Mouse (Mus musculus): ENCODE data around the gene Foxp1.

Foxp1 gene

DNA sequence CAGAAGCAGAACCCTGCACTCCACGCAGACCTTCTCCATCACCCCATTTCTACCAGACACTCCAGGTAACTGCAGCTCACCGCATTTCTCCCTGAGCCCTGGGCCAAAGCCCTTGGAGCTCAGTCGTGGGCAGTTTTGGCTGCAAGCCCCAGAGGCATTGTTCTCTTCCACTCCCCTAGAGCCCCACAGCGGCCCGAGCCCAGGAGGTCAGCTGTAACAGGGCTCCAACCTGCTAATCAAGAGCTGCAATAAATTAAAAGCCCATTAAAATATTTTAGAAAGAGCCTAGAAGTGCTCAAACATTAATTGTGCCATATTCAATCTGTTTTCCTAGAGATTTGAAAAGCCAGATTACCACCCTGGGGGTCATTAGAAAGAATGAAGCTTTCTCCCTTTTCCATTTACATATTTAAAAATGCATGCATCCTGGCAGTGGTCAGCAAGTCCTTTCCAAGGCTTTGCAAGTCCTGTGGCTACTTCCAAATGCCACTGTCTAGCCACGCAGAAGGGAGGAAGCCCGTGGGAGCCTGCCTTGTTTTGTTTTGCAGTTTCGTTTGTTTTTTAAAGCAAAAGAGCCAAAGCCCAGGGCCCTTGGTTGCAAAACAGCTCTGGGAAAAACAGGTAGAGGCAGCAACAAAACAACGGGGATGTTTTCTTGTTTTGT, 83.2 kb downstream of the Foxp1 start:
- peak; percentile 31 for DNase-seq (ENCODE audit: low spot score)

GRCm38 (mm10) chr6:99436371-99436770, 86.2 kb downstream of the Foxp1 start:
- DNase-seq (ENCODE audit: low spot score) = no peak

DNA sequence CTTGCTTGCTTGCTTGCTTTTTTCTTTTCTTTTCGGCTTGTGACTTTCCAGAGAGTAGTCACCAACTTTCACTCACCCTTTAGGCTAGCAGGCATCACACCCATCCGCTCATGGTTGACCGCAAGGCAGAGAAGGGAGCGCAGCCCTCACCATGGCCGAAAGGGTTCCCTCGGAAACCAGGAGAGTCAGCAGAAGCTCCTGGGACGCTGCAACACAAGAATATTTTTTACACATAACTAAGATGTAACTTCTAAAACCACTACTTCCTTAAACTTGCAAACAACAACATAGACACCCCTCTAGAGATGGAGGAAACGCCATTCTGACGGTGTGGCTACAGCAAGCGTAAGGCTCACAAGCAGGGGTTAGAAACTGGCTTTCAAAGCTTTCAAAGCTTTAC, 87.4 kb downstream of the Foxp1 start:
- no peak for DNase-seq (ENCODE audit: low spot score)

- no peak for DNase-seq (ENCODE audit: low spot score)
Measured at GRCm38 (mm10) chr6:99433006-99433405, 89.5 kb downstream of the Foxp1 start.

GRCm38 (mm10) chr6:99431941-99432340, 90.6 kb downstream of the Foxp1 start:
- no peak for DNase-seq (ENCODE audit: low spot score)

DNA sequence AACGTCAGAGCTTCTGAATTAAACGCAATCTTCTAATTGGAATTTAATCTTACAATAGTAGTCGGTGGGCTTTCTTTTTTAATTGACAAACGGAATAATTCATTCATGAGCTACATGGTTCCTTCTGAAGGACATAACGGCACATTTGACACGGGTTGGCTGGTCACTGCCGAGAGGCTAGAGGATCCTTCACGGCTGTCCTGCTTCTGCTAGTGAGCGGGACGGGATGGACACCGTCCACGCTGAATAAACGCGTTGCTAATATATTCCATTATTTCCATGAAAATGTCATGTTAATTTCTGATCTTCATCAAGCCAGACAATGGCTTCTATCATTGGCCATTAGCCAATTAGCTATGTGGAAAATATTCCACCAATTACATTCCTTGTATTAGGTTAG, 92.0 kb downstream of the Foxp1 start:
- no peak for DNase-seq (ENCODE audit: low spot score)

DNA sequence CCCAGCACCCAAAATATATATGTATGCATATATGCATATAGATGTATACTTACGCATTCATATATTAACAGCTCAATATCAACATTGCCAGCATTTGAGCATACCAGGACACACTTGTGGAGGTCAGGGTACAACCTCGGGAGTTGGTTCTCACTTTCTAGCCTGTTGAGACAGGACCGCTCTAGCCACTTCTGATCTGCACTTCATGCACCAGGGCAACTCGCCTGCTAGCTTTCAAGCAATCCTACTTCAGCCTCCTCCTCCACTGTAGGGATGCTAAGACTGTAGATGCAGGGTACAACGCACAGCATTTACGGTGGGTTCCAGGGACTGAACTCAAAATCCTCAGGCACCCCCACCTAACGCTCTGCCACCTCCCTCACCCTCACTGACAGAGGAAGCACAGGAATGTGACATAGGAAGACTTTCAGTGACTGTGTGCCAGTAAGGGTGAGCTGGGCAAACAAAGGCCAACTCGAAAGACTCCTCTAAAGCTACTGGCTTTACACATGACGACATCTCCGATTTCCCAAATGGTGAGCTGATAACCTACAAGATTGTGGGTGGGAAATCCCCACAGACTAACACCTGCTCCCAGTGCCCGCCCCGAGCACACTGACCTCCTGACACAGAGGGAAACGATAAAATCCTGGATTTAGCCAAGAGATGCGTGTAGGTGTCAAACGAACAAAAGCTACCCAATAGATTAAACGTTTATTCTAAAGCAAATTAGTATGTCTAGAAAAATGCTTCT, 93.0 kb downstream of the Foxp1 start:
- DNase-seq (ENCODE audit: low spot score) = no peak

- DNase-seq (ENCODE audit: low spot score) = no peak
Measured at GRCm38 (mm10) chr6:99428961-99429360, 93.6 kb downstream of the Foxp1 start.

- DNase-seq (ENCODE audit: low spot score) = no peak
Measured at GRCm38 (mm10) chr6:99427301-99427700, 95.2 kb downstream of the Foxp1 start.

GRCm38 (mm10) chr6:99425044-99425443, 97.5 kb downstream of the Foxp1 start:
- DNase-seq (ENCODE audit: low spot score) = no peak

DNA sequence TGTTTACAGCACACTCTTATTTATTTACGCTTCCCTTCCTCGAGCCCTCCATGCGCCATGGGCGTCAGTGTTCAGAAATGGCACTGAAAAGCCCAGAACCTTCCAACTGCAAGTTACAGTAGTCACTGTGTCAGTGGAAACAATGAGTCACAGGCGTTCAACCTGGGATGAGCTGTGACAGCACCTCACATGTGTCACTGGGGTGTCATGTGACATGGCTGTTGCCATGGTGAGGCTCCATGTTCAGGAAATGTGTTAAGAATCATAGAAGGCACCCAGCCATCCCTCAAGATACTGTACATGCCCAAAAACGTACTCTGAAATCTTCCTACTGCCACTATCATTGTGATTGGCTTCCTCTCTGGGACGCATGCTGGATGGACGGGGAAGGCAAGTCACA, 101.9 kb downstream of the Foxp1 start:
- no peak for DNase-seq (ENCODE audit: low spot score)

DNA sequence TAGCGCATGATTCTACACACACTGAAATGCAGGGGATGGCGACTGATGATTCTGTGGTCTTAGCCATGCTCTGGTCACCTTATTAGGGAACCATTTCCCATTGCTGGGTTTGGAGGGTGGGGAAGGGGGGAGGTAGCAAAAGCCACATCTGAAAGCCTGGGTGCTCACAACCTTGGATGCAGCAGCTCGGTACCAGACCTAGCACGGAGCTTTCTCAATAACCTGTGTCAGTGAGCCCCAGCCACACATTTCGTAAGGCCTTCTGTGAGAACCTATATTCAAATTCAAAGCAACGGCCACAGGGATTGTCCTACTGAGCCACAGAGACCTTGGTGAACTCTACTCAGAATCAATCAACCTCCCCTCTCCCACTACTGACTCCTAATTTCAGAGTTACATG, 109.9 kb downstream of the Foxp1 start:
- no peak for DNase-seq (ENCODE audit: low spot score)

DNA sequence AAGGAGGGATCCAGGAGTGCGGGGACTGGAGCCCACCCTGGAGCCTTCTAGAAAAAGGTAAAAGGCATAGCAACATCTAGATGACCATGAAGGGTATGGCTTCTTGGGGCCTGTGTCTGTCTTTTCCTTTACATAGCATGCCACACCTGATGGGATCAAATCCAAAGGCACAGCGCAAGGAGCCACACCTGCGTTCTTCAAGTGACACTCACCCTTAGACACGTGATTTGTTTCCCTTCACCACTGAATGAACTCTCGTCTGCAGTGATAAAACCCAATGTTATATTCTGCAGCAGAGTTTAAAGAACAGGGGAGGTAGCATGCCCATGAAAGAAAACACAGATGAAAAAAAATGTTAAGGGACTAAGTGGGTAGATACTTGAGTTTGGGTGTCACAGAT, 112.9 kb downstream of the Foxp1 start:
- DNase-seq (ENCODE audit: low spot score) = no peak

GRCm38 (mm10) chr6:99408880-99409279, 113.6 kb downstream of the Foxp1 start:
- DNase-seq (ENCODE audit: low spot score) = no peak

GRCm38 (mm10) chr6:99403755-99404390, 118.6 kb downstream of the Foxp1 start:
- no peak for DNase-seq (ENCODE audit: low spot score)

- DNase-seq (ENCODE audit: low spot score) = no peak
Measured at GRCm38 (mm10) chr6:99402941-99403340, 119.6 kb downstream of the Foxp1 start.

DNA sequence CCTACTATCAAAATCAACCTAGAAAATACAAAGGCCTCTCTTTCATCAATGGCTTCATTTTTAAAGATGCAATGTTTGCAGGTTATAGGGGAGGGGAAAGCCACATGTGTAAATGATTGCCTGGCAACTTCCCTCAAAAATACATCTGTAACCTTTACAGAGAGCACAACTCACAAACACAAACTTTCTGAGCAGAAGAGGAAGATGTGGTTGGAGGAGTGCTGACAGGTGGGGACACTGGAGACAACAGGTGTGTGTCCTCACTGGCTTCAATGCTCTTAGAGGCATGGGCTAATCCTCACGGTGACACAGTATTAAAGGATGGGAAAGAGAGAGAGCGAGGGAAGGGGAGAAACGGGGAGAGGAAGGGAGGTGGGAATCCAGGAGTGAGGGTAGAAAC, 120.2 kb downstream of the Foxp1 start:
- no peak for DNase-seq (ENCODE audit: low spot score)

DNA sequence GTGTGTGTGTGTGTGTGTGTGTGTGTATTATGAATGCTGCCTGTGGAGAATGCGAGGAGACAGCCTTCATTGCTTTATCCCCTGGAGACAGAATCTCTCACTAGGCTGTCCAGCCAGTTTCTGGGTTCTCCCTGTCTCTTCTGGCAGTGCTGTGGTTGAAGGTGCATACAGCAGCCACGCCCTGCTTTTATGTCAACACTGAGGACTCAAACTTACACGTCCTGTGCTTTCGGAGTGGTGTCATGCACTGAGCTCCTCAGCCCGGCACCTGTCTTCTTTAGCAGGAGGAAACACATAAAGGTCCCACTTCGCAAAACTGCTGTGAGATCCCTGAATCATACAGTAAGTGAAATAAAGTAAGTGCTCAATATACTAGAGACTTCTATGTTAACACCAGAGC, 120.7 kb downstream of the Foxp1 start:
- DNase-seq (ENCODE audit: low spot score) = no peak

- no peak for DNase-seq (ENCODE audit: low spot score)
Measured at GRCm38 (mm10) chr6:99401211-99401610, 121.3 kb downstream of the Foxp1 start.

GRCm38 (mm10) chr6:99395745-99396144, 126.8 kb downstream of the Foxp1 start:
- DNase-seq (ENCODE audit: low spot score) = no peak

DNA sequence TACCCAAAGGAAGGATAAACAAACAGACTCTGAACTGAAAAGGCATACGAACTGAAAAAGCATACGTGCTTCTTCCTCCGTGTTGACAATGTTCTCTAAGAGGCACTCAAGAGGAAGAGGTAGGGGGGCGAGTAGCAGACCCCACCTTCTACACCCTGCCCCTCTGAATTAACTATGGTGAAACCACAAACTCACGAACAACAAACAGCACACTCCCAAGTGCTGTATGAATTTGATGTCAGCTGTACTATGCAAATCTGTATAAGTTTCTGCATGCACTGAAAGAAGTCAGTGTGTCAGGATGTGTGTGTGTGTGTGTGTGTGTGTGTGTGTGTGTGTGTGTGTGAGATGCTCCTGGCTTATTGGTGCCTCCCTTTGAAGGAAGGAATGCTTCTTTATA, 127.7 kb downstream of the Foxp1 start:
- DNase-seq (ENCODE audit: low spot score) = no peak

GRCm38 (mm10) chr6:99392484-99392883, 130.0 kb downstream of the Foxp1 start:
- no peak for DNase-seq (ENCODE audit: low spot score)
